Mouse (Mus musculus): ENCODE data around the gene Col1a1. TPM values are rescaled to one million over a fixed set of nuclear protein-coding genes. Genes with fewer than 3 reads are reported as not detected.

The Col1a1 gene
- polyA plus RNA-seq, 1 experiment from 2014 or later: 317 TPM

DNA sequence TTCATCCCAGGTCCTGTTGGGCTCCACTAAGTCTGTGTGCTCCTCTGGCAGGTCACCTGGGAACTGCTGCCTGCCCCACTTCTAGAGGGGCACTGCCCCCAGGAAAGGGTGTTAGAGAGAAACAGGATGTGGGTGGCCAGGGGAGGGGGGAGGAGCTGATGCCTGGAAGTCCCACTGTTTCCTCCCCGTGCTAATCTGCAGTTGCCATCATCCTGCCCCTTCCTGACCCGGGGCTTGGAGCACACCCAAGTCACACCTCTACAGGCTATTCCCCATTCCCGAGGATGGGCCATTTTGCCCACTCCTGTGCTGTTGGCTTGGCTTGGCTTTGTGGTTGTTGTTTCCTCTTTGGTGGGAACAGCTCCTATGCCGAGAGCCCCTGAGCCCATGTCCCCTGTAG lies 64.5 kb downstream of the Col1a1 start:
- Histone ChIP-seq H3K9ac (replicated peaks) (peak overlapping the region; percentile 17; the same call in 1 of the 2 replicates), H3K27me3 (replicated peaks) (no peaks in the 10 kb centered on the region), H3K4me2 (peak overlapping the region; percentile 9; the same call in 1 of the 2 replicates), H3K4me3 (replicated peaks) (no peak overlapping the region), H3K4me1 (peaks cover 41% of the 10 kb centered on the region), H3K27ac (replicated peaks) (peak overlapping the region; percentile 61), H3K9me3 (replicated peaks) (no peaks in the 10 kb centered on the region), H3K36me3 (peaks cover 82% of the 10 kb centered on the region)
- WGBS: 31% methylated on average over 4 of the region's 4 CpGs
- no peak for ATAC-seq (ENCODE audit: low FRiP score)

DNA sequence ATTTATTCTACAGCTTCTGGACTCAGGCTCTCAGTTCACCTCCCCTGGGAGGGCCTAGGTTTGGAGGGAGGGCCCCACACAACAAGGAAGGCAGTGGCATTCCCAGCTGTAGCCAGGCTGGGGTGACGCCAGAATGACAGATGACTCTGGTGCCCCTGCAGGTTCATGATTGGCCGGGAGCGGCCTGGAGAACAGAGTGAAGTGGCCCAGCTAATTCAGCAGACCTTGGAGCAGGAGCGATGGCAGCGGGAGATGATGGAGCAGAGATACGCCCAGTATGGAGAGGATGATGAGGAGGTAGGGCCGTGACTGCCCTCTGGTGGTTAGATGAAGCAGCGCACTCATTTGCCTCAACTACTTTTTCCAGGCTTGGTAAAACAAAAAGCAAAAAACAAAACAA lies 65.0 kb downstream of the Col1a1 start:
- WGBS: 2% methylated on average over 8 of the region's 8 CpGs
- Histone ChIP-seq H3K27me3 (replicated peaks) (no peaks in the 10 kb centered on the region), H3K4me3 (replicated peaks) (no peak overlapping the region), H3K9ac (replicated peaks) (no peak overlapping the region), H3K9me3 (replicated peaks) (no peaks in the 10 kb centered on the region), H3K4me1 (peaks cover 40% of the 10 kb centered on the region), H3K36me3 (peaks cover 86% of the 10 kb centered on the region), H3K4me2 (peak overlapping the region; percentile 9; the same call in 1 of the 2 replicates), H3K27ac (replicated peaks) (peak overlapping the region; percentile 61)
- no peak for ATAC-seq (ENCODE audit: low FRiP score)

DNA sequence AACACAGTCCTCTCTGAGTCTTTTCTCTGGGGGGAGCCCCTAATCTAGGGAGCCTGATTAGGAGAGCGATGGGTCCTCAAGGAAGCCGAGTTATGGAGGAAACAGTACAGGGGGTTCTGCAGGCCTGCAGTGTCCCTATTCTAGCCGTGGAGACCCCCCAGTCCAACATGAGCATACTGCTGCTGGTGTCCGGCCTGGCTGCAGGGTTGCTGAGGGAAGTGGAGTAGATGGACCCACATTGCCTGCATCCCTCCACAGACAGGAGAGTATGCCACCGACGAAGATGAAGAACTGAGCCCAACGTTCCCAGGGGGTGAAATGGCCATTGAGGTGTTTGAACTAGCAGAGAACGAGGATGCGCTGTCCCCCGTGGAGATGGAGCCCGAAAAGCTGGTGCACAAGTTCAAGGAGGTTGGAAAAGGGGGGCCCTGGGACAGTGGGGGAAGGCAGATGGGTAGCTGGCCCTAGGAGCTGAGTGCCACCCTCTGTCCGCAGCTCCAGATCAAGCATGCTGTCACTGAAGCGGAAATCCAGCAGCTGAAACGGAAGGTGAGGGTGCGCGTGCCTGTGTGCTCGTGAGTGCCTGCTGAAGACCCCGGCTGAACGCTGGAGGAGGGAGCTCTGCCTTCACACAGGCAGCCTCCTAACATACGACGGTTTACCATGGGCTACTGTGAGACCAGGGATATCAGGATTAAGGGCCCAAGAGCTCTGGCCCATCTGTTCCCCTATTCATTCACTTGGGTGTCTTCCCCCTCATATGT lies 65.7 kb downstream of the Col1a1 start:
- peaks cover 40% of the 10 kb centered on the region for H3K4me1 ChIP-seq
- H3K36me3 ChIP-seq: peaks cover 80% of the 10 kb centered on the region
- no peak overlapping the region for H3K9ac ChIP-seq (replicated peaks)

More for the DNA sequence above, 65.7 kb downstream of the Col1a1 start:
- Histone ChIP-seq H3K27me3 (replicated peaks) (no peaks in the 10 kb centered on the region), H3K4me2 (no peak overlapping the region), H3K27ac (replicated peaks) (no peak overlapping the region), H3K9me3 (replicated peaks) (no peaks in the 10 kb centered on the region), H3K4me3 (replicated peaks) (no peak overlapping the region)
- ATAC-seq (ENCODE audit: low FRiP score): no peak
- 84% methylated on average over 21 of the region's 21 CpGs for WGBS

Other genes with a start within 250 kb of the Col1a1 start
- 0.24 TPM in 1 of 2 replicates, not detected in the other for gene Gm11541, start 231.7 kb upstream of the Col1a1 start, polyA plus RNA-seq (2015; fragmentation: Nextera tagmentation; extraction: Ambion mirVana)
- gene Cdc34b, start 194.4 kb upstream of the Col1a1 start, polyA plus RNA-seq (2015; fragmentation: Nextera tagmentation; extraction: Ambion mirVana): not detected in 2 replicates
- gene Tmem92, start 153.5 kb upstream of the Col1a1 start, polyA plus RNA-seq (2015; fragmentation: Nextera tagmentation; extraction: Ambion mirVana): not detected in 2 replicates
- gene Hils1, start 31.4 kb downstream of the Col1a1 start, polyA plus RNA-seq (2015; fragmentation: Nextera tagmentation; extraction: Ambion mirVana): not detected in 2 replicates
- gene Sgca, start 40.1 kb downstream of the Col1a1 start, polyA plus RNA-seq (2015; fragmentation: Nextera tagmentation; extraction: Ambion mirVana): 0.77 and 1.4 TPM in 2 replicates
- 18.8 TPM in 2 replicates for gene Ppp1r9b, start 54.8 kb downstream of the Col1a1 start, polyA plus RNA-seq (2015; fragmentation: Nextera tagmentation; extraction: Ambion mirVana)
- 139 and 167 TPM in 2 replicates for gene Samd14, start 73.7 kb downstream of the Col1a1 start, polyA plus RNA-seq (2015; fragmentation: Nextera tagmentation; extraction: Ambion mirVana)
- 24.9 and 27.1 TPM in 2 replicates for gene Pdk2, start 105.1 kb downstream of the Col1a1 start, polyA plus RNA-seq (2015; fragmentation: Nextera tagmentation; extraction: Ambion mirVana)
- gene Itga3, start 140.6 kb downstream of the Col1a1 start, polyA plus RNA-seq (2015; fragmentation: Nextera tagmentation; extraction: Ambion mirVana): 17.7 and 20.3 TPM in 2 replicates
- gene Dlx3, start 183.9 kb downstream of the Col1a1 start, polyA plus RNA-seq (2015; fragmentation: Nextera tagmentation; extraction: Ambion mirVana): 0.28 and 0.50 TPM in 2 replicates
- not detected in 2 replicates for gene Dlx4, start 210.0 kb downstream of the Col1a1 start, polyA plus RNA-seq (2015; fragmentation: Nextera tagmentation; extraction: Ambion mirVana)